Mouse (Mus musculus) hindbrain, embryonic 10.5 days (tissue): ENCODE measurements around the gene Suclg1. TPM values are rescaled to one million over a fixed set of nuclear protein-coding genes. Genes with fewer than 3 reads are reported as not detected.
A peak's percentile ranks its signal among the peaks of the same experiment; 100 is the strongest.

ENCODE experiments used
- DNase-seq: peaks from one replicate; pipeline ENCODE4 v3.0.0-alpha.2; 2017; ENCODE audit warnings: low spot score
- H3K27ac ChIP-seq: fragments of 300-500 bp; sonication (generic); 2 replicates; pipeline ENCODE4 v1.5.1; 2016; ENCODE audit warnings: mild to moderate bottlenecking, moderate library complexity
- H3K27me3 ChIP-seq: fragments of 300-500 bp; sonication (generic); 2 replicates; pipeline ENCODE4 v1.6.1; 2016; ENCODE audit warnings: mild to moderate bottlenecking; ENCODE audit not compliant: poor library complexity, insufficient read depth, severe bottlenecking
- H3K36me3 ChIP-seq: fragments of 300-500 bp; sonication (generic); 2 replicates; pipeline ENCODE4 v1.6.1; 2016; ENCODE audit warnings: mild to moderate bottlenecking, moderate library complexity
- H3K4me1 ChIP-seq: fragments of 300-500 bp; sonication (generic); replicated peaks from 2 replicates; pipeline ENCODE4 v1.6.1; 2016; ENCODE audit warnings: mild to moderate bottlenecking
- H3K4me3 ChIP-seq: fragments of 300-500 bp; sonication (generic); 2 replicates; pipeline ENCODE4 v1.5.1; 2016; ENCODE audit warnings: mild to moderate bottlenecking, moderate library complexity
- H3K9me3 ChIP-seq: fragments of 300-500 bp; sonication (generic); 2 replicates; pipeline ENCODE4 v1.6.1; 2016; ENCODE audit warnings: mild to moderate bottlenecking, moderate library complexity
- WGBS: fragments of 180-500 bp; shearing (Covaris S2); methylation state at CpG from one replicate; pipeline ENCODE4 v1.1.7; 2016; 5-methylcytosine and 5-hydroxymethylcytosine counted together
- polyA plus RNA-seq: library from polyadenylated mRNA; unstranded; fragments of >200 nt; fragmentation: Nextera tagmentation; extraction: Ambion mirVana; gene quantifications from 2 replicates; pipeline ENCODE4 v1.2.1, GENCODE M21; 2016

The Suclg1 gene
- polyA plus RNA-seq, 1 experiment from 2014 or later, result 179 TPM

- no peaks in the 10 kb centered on the region for H3K36me3 ChIP-seq
- no peaks in the 10 kb centered on the region for H3K9me3 ChIP-seq
- 82% methylated on average over 10 of the region's 10 CpGs for WGBS
- H3K4me1 ChIP-seq, result no peaks in the 10 kb centered on the region
- H3K27me3 ChIP-seq, result no peaks in the 10 kb centered on the region
- no peak overlapping the region for H3K4me3 ChIP-seq
- H3K27ac ChIP-seq, result no peak overlapping the region
- DNase-seq, result no peak
Observed at GRCm38 (mm10) chr6:73308685-73309520, 60.7 kb downstream of the Suclg1 start.

DNA sequence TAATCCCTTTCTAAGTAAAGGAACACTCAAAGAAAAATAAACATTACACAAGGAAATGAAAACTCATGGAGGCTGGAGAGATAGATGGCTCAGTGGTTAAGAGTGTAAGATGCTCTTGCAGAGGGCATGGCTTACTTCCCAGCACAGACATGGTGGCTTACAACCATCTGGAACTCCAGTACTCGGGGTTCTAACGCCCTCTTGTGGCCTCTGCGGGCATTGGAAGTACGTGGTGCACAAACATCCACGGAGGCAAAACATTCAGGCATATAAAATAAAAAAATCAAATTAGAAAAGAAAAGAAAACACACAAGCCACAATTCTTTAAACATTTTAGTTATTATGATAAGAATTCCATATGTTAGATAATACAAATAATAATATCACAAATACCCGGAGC, 63.2 kb downstream of the Suclg1 start:
- DNase-seq, result no peak
- no peak overlapping the region for H3K27ac ChIP-seq
- H3K4me3 ChIP-seq, result no peak overlapping the region
- no peaks in the 10 kb centered on the region for H3K9me3 ChIP-seq
- no peaks in the 10 kb centered on the region; the same call in 1 of the 2 replicates for H3K27me3 ChIP-seq
- peaks cover 16% of the 10 kb centered on the region for H3K4me1 ChIP-seq
- H3K36me3 ChIP-seq, result no peaks in the 10 kb centered on the region
- WGBS, result 77% methylated on average over 6 of the region's 6 CpGs

DNA sequence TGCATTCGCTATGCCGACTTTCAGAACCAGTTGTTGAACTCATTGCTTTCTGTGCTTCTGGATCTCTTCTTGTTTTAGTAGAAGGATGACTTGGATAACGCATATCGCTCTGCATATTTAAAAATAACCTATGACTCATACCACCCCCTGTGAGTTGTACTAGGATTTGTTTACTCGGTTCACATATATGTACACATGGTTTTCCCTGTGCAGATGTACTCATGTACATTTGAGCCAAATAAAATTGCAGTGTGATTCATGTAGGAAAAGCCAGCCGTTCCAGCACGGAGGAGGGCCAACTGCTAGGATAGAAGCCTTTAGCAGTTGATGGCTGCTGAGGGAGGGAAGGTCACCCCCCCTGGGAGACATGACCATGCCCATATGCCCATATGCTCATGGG, 63.6 kb downstream of the Suclg1 start:
- Histone ChIP-seq H3K4me1 (peaks cover 16% of the 10 kb centered on the region), H3K4me3 (no peak overlapping the region), H3K27ac (no peak overlapping the region), H3K27me3 (no peaks in the 10 kb centered on the region; the same call in 1 of the 2 replicates), H3K36me3 (no peaks in the 10 kb centered on the region), H3K9me3 (no peaks in the 10 kb centered on the region)
- DNase-seq, result no peak
- 94% methylated on average over 7 of the region's 7 CpGs for WGBS

DNA sequence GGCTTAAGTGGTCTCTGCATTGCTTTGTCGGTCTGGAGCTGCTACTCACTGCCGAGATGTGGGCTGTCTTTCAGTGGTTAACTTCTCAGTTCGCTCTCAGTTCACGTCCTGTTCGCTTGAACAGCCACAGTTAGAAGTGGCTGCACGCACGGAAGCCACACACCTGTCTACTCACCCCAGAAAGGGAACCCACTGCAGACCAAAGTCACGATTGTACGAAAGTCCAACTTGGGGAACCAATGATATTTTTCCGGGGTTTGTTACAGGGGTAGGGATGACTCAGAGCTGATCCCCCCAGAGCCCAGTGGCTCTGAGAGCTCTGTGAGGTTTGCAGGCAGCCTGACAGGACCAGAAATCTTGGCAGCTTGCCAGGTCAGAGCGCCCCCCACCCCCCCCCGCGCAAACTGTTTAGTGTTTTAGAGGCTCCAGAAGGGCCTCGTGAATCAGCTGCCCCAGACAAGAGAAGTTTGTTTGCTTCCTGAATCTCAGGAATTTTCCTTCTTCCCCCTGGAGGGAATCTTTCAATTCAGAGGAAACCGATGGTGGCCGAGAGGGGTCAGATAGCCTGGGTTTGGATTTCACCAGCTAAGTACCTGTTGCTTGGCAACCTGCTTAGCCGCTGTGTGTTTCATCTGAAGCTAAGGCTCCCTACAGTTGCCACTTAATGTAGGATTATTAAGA, 66.9 kb downstream of the Suclg1 start:
- peaks cover 3% of the 10 kb centered on the region; the same call in 1 of the 2 replicates for H3K27me3 ChIP-seq
- no peaks in the 10 kb centered on the region for H3K36me3 ChIP-seq
- H3K27ac ChIP-seq, result peak overlapping the region; percentile 88
- H3K9me3 ChIP-seq, result no peaks in the 10 kb centered on the region
- peak overlapping the region; percentile 59 for H3K4me3 ChIP-seq
- under 1% methylated on average over 17 of the region's 17 CpGs for WGBS
- peaks cover 19% of the 10 kb centered on the region for H3K4me1 ChIP-seq
- DNase-seq, result peak; percentile 92

DNA sequence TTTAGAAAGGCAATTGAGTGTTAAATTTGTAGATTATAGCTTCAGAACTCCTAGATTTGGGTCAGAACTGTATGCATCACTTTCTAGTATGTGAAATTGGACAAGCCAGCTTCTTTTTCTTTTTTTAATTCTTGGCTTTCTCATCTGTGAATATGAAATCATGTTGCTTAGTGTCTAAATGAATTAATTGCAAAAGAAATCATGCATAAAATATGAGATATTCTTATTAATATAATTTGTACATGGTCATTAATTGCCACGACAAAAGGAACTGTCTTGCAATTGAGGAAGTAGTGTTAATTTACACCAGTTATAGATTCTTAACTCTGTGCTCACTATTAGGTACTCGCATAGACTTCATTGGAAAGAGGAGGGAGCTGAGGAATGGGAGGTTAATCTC, 74.1 kb downstream of the Suclg1 start:
- Histone ChIP-seq H3K4me1 (peaks cover 10% of the 10 kb centered on the region), H3K36me3 (no peaks in the 10 kb centered on the region), H3K4me3 (no peak overlapping the region), H3K9me3 (no peaks in the 10 kb centered on the region), H3K27me3 (peaks cover 3% of the 10 kb centered on the region; the same call in 1 of the 2 replicates), H3K27ac (no peak overlapping the region)
- WGBS, result 88% methylated on average over 2 of the region's 2 CpGs
- DNase-seq, result no peak

Other genes starting within 250 kb of the Suclg1 start
- 0.14 and 0.27 TPM in 2 replicates for gene Dnah6, start 26.7 kb upstream of the Suclg1 start, polyA plus RNA-seq
- gene 4931417E11Rik, start 221.3 kb downstream of the Suclg1 start, polyA plus RNA-seq, result not detected in 2 replicates